Mouse (Mus musculus) frontal cortex, adult (tissue): ENCODE data around the gene Pnpla2.

Experiments used
- ATAC-seq: cut with Nextera tagmentation; 2 replicates; pipeline ENCODE4 v1.9.2; 2017; ENCODE audit warnings: mild to moderate bottlenecking, moderate library complexity, mixed read lengths; ENCODE audit not compliant: low TSS enrichment

The Pnpla2 gene

GRCm38 (mm10) chr7:141447110-141447991 is 7.6 kb upstream of the Pnpla2 start, which contains the start of gene Rplp2:
Gene Rplp2, plus strand, starts transcription at chr7:141447370.
- peak; percentile 86 for ATAC-seq

GRCm38 (mm10) chr7:141451928-141452327 is 3.1 kb upstream of the Pnpla2 start:
- ATAC-seq, result no peak

GRCm38 (mm10) chr7:141453636-141454035 is 1.4 kb upstream of the Pnpla2 start:
- ATAC-seq, result no peak

GRCm38 (mm10) chr7:141455610-141456314 is 764 bp downstream of the Pnpla2 start:
- ATAC-seq, result peak; percentile 22; the same call in 1 of the 2 replicates

- no peak for ATAC-seq
Observed at GRCm38 (mm10) chr7:141456739-141457138, 1.7 kb downstream of the Pnpla2 start.

GRCm38 (mm10) chr7:141457236-141457635 is 2.2 kb downstream of the Pnpla2 start:
- no peak for ATAC-seq

- no peak for ATAC-seq
Observed at GRCm38 (mm10) chr7:141457986-141458660, 3.1 kb downstream of the Pnpla2 start.

- ATAC-seq, result no peak
Observed at GRCm38 (mm10) chr7:141458661-141459060, 3.7 kb downstream of the Pnpla2 start.

- ATAC-seq, result no peak
Observed at GRCm38 (mm10) chr7:141459301-141459711, 4.3 kb downstream of the Pnpla2 start.

- no peak for ATAC-seq
Observed at GRCm38 (mm10) chr7:141460001-141460390, 5.0 kb downstream of the Pnpla2 start.

- ATAC-seq, result no peak
Observed at GRCm38 (mm10) chr7:141460391-141461113, 5.6 kb downstream of the Pnpla2 start, which contains the start of gene Cracr2b. Gene Cracr2b, plus strand, starts transcription at chr7:141461094.

- no peak for ATAC-seq
Observed at GRCm38 (mm10) chr7:141461521-141462332, 6.7 kb downstream of the Pnpla2 start.

- ATAC-seq, result no peak
Observed at GRCm38 (mm10) chr7:141462333-141462821, 7.4 kb downstream of the Pnpla2 start.

GRCm38 (mm10) chr7:141463824-141464602 is 9.0 kb downstream of the Pnpla2 start:
- no peak for ATAC-seq

GRCm38 (mm10) chr7:141464603-141465201 is 9.7 kb downstream of the Pnpla2 start:
- ATAC-seq, result no peak

- ATAC-seq, result no peak
Observed at GRCm38 (mm10) chr7:141465388-141466044, 10.5 kb downstream of the Pnpla2 start.

GRCm38 (mm10) chr7:141466045-141466394 is 11.0 kb downstream of the Pnpla2 start:
- ATAC-seq, result no peak

GRCm38 (mm10) chr7:141466607-141467148 is 11.7 kb downstream of the Pnpla2 start:
- no peak for ATAC-seq
